Mouse (Mus musculus): Measurements from ENCODE around the gene Hist2h3b.

DNA sequence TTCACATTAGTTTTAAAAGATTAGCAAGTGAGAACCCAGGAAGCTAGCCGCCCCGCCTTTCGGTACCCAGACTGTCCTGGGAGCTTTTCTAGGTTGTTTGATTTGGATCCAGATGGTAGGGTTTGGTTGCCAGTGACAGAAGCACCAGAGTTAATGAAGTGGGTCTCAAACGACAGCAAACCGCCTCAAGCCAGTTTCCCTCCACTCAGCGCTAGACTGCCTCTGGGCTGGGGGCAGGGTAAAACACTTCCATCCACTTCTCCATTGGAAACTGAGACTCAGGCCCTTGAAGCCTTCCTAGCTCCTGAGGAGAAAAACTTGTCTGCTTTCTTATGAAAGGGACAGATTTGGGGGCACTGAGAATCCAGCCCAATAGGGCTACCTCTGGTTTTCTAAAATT, 24.2 kb downstream of the Hist2h3b start:
- TF ChIP-seq GATA1 (IDR thresholded peaks at IDR 0.05; ENCODE audit: low read length) (no peak), TAL1 (IDR thresholded peaks at IDR 0.05; ENCODE audit: low read length) (no peak)
